Mouse (Mus musculus) monocyte, adult 2 months (primary cell): Measurements from ENCODE around the gene Fcrl5.

Source experiments
- DNase-seq, 2 experiments: peaks; one replicate each; pipeline ENCODE4 v3.0.0; 2022; ENCODE audit warnings: low spot score in 2 of 2, low read depth in 1 of 2

The Fcrl5 gene

GRCm38 (mm10) chr3:87528021-87528420, 92.4 kb downstream of the Fcrl5 start:
- no peak for DNase-seq

DNA sequence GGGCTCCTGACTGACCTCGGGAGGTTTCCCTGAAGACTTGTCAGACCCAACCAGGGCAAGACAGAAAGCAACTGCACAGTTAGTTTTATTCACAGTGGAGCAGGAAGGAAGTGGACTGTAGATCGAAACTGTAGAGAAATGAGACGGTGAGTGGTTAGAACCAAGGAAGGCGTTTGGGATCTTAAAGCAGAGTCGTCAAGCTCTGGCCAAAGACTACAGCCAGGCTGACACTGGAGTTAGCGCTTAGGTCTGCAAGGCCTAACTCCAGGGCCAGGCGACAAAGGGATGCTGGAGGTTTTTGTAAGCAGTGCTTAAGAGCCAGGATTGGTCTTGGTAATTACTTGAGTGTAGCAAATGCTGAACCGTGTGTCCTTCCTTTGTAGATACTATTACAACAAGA, 93.3 kb downstream of the Fcrl5 start:
- DNase-seq: no peak

GRCm38 (mm10) chr3:87529568-87529967, 94.0 kb downstream of the Fcrl5 start:
- no peak for DNase-seq

DNA sequence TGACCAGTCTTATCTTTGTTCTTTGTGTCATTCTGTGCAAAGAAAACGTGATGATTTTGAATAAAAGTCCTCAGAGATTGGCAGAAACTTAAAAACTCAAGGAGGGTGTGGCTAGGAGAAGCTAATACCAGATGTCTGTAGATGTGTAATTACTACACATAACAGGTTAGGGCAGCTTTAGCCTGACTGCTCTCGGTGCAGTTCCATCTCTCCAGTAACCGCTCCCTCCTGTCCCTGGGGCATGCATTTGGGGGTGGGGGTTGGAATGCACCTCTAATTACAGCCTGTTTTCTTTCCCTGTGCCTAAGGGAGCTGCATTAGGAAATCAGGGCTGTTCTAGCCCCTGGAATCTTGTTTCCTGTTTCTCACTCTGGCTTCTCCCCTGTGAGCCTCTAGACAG, 94.7 kb downstream of the Fcrl5 start:
- no peak for DNase-seq

DNA sequence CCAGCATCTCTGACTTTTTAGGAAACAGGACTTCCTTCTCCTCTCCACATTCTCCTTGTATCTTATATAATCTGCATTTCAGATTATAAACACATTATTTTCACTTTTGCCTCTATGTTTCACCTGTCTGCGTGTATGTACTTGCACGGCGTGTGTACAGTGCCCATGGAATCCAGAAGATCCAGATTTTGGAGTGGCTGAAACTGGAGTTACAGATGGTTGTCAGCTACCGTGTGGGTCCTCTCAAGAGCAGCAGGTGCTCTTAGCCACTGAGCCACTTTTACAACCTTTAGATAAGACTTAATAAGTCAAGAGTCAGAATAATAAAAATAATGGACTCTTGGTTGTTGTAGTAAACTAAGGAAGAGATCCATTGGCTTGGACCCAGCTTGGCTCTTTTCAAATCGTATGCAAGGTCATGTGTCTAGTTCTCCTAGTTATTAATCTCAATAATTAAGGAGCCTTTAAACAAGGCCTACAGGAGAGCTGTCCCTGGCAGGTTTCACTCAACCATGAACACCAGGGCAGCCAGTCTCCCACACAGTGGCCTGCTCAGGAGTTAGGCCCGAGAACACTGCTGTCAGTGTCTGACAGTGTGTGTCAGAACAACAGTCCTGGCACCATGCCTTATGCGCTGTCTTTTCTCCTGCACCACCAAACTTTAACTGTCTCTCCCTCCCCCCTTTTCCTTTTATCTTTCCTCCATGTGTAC, 98.2 kb downstream of the Fcrl5 start:
- no peak for DNase-seq

DNA sequence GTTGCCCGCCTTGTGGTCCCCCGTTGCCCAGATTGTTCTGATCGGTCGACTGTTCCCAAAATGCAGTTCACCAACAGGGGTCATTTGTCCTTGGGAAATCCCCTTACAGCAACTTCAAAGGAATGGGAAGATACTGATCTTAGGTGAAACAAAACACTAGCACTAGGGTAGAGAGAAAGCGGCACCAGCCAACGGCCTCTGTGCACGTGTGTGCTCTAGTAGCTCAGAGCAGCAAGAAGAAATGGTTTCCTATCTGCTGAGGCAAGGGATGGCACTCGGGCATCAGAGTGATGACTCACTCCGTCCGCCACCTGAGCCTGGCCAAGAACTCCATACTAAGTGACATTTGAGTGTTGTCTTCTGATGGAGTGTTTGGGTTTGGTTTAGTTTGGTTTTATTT, 102.5 kb downstream of the Fcrl5 start:
- DNase-seq: no peak

DNA sequence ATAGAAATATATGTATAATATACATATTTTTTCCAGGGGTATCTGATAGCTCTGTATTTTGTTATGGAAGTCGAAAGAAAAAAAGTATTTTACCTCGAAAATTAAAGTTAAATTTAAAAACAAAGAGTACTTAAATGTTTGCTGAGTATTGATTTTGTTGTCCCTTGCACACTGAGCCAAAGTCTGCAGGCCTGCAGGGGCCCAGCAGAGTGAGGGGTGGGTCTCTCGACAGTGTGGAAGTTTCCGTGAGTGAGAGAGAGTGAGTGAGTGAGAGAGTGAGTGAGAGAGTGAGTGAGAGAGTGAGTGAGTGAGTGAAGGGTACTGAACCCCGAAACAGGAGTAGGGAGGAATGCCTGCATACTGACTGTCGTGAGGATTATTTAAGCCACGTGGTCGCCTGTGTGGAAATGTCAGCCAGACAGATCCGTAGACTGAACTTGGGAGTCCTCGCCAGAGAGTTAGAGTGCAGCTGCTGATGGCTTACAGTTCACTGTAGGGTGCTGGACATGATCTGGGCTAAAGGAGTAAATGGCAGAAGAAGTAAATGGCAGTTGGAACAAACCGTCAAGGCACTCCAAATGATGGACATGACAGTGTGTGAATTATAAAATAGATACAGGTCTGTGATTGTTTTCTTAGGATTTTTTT, 104.6 kb downstream of the Fcrl5 start:
- no peak for DNase-seq

GRCm38 (mm10) chr3:87540714-87541113, 105.1 kb downstream of the Fcrl5 start:
- DNase-seq: no peak

DNA sequence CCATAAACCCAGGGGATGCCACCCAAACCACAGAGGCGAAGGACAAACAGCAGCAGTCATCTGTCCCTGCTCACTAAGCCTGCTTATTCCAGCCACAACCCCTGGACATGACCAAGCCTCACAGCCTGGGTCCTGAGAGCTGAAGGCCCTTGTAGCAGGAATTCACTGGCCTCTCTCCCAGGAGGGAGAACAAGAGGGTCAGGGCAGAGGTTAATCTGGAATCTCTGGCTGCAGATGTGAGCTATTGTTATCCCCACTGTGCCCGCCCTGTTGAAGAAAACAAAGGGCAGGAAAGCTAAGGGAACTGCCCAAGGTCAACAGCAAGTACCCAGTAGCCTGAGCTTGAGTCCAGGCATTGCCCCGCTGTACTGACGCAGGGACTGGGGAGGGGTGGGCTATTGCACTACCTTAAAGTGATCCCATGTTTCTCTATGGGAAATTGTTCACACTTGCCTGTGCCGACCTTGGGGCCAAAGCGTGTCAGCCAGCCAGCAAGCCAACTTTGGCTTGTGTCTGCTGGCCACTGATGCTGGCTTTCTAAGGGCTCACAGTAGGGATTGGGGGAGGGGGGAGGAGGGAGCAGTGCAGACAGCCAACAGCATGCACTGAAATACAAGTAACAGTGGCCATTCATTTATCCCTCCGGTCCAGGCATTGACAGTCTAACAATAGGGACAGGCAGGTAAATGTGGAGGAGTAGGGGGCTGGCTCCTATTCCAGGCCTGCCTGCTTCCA, 107.1 kb downstream of the Fcrl5 start:
- DNase-seq: no peak

DNA sequence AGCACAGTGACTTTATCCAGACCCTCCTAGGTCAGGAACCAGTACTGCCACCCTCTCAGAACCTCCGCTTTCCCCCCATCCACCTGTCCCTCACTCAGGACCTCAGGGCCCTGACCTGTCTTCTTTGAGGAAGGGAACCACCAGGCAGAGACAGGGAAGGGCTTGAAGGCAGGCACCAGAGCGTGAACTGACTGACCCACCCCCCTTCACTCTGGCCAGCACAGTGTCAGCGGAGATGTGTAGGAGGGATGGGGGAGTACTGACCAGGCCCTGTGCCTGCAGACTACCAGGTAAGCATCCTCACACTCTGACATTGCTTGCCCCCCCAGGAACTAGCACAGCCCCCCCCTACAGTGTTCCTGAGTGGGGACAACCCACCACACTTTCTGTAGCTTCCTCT, 110.0 kb downstream of the Fcrl5 start:
- no peak for DNase-seq

- DNase-seq: no peak
These were observed 110.7 kb downstream of the Fcrl5 start for GRCm38 (mm10) chr3:87546291-87546721.

GRCm38 (mm10) chr3:87549908-87550307, 114.3 kb downstream of the Fcrl5 start:
- no peak for DNase-seq
